In the genomic region with DNA sequence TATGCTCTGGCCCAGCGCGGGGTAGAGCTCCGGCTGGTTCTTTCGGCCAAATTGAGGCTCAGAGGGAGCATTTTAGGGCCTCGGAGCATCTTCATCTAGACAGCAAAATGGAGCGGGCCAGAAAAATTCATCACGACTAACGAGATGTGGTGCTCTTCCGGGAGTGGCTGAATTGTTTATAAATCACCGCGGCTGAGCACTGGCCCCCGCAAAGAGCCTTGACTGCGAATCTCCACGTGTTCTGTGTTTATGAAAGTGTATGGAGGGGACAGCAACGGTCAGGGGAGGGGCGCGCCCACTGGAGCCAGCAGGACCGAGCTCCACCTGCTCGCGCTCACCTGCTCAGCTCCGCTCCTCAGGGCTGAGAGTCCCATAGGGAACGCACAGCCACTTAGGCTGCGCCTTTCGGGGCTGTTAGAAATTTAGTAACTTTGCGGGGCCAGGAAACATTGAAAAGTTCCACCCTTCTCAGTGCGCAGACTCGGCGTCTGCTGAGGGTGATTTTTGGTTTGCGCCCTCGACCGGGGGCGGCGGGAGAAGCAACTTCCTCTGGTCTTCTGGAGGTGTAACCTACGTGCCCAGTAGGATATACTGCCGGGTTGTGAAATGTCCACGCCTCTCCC, we compare ENCODE assay signal across 8 mouse cellular contexts. TPM values are rescaled to one million over a fixed set of nuclear protein-coding genes. Genes with fewer than 3 reads are reported as not detected.
A peak's percentile ranks its signal among the peaks of the same experiment; 100 is the strongest.
DNase-seq lines count a peak whose midpoint lies in the region; ATAC-seq lines count a peak whose summit lies in the region.

No protein-coding gene starts in this region.

- peak overlapping the region; percentile 43; the same call in 1 of the 2 replicates for H3K9ac ChIP-seq in embryonic facial prominence, embryonic 11.5 days (replicated peaks; ENCODE audit: low read length)
- peak overlapping the region; percentile 58 for H3K9ac ChIP-seq in hindbrain, embryonic 14.5 days
- no peak overlapping the region for H3K9ac ChIP-seq in stomach, embryonic 16.5 days (ENCODE audit: low read length)

- H3K4me2 ChIP-seq in embryonic facial prominence, embryonic 11.5 days (ENCODE audit: low read depth, low read length) = peak overlapping the region; percentile 88
- H3K4me2 ChIP-seq in hindbrain, embryonic 14.5 days (replicated peaks) = peak overlapping the region; percentile 79
- peak overlapping the region; percentile 74 for H3K4me2 ChIP-seq in stomach, embryonic 16.5 days (ENCODE audit: low read depth, low read length)

- ATAC-seq in embryonic facial prominence, embryonic 11.5 days (replicated peaks; ENCODE audit: insufficient number of reproducible peaks, low FRiP score, low TSS enrichment, low read depth) = no peak
- ATAC-seq in hindbrain, embryonic 14.5 days (ENCODE audit: low FRiP score) = no peak
- no peak for ATAC-seq in stomach, embryonic 16.5 days (ENCODE audit: insufficient read depth, low FRiP score)

- H3K4me3 ChIP-seq in embryonic facial prominence, embryonic 11.5 days (ENCODE audit: low read depth, low read length) = peak overlapping the region; percentile 36
- peak overlapping the region; percentile 91 for H3K4me3 ChIP-seq in hindbrain, embryonic 14.5 days (replicated peaks; ENCODE audit: low read length)
- H3K4me3 ChIP-seq in midbrain, embryonic 10.5 days = peak overlapping the region; percentile 99
- peak overlapping the region; percentile 38 for H3K4me3 ChIP-seq in stomach, embryonic 16.5 days (replicated peaks; ENCODE audit: low read length)

- H3K27ac ChIP-seq in embryonic facial prominence, embryonic 11.5 days (replicated peaks; ENCODE audit: low read depth, low read length) = no peak overlapping the region
- H3K27ac ChIP-seq in hindbrain, embryonic 14.5 days = peak overlapping the region; percentile 99
- peak overlapping the region; percentile 99 for H3K27ac ChIP-seq in midbrain, embryonic 10.5 days (replicated peaks)
- no peak overlapping the region for H3K27ac ChIP-seq in stomach, embryonic 16.5 days (ENCODE audit: low read length)

- H3K9me3 ChIP-seq in embryonic facial prominence, embryonic 11.5 days (replicated peaks; ENCODE audit: control insufficient read depth, low read length) = no peaks in the 10 kb centered on the region
- no peaks in the 10 kb centered on the region for H3K9me3 ChIP-seq in hindbrain, embryonic 14.5 days (ENCODE audit: control insufficient read depth, low read length)
- H3K9me3 ChIP-seq in midbrain, embryonic 10.5 days (replicated peaks) = no peaks in the 10 kb centered on the region
- no peaks in the 10 kb centered on the region for H3K9me3 ChIP-seq in stomach, embryonic 16.5 days (replicated peaks; ENCODE audit: control insufficient read depth, low read length)

- H3K4me1 ChIP-seq in embryonic facial prominence, embryonic 11.5 days (ENCODE audit: control insufficient read depth, insufficient read depth, low read length) = peaks cover 6% of the 10 kb centered on the region
- H3K4me1 ChIP-seq in hindbrain, embryonic 14.5 days (replicated peaks; ENCODE audit: control insufficient read depth, insufficient read depth, low read length) = peaks cover 16% of the 10 kb centered on the region; the same call in 1 of the 2 replicates
- peaks cover 46% of the 10 kb centered on the region for H3K4me1 ChIP-seq in midbrain, embryonic 10.5 days
- H3K4me1 ChIP-seq in stomach, embryonic 16.5 days (ENCODE audit: control insufficient read depth, insufficient read depth, low read length) = peaks cover 20% of the 10 kb centered on the region; the same call in 1 of the 2 replicates

- under 1% methylated on average over 36 of the region's 36 CpGs for WGBS in embryonic facial prominence, embryonic 11.5 days
- under 1% methylated on average over 36 of the region's 36 CpGs for WGBS in hindbrain, embryonic 14.5 days
- under 1% methylated on average over 36 of the region's 36 CpGs for WGBS in midbrain, embryonic 10.5 days
- under 1% methylated on average over 36 of the region's 36 CpGs for WGBS in stomach, embryonic 16.5 days

- H3K36me3 ChIP-seq in embryonic facial prominence, embryonic 11.5 days (replicated peaks; ENCODE audit: control insufficient read depth, insufficient read depth, low read depth, low read length) = no peaks in the 10 kb centered on the region
- H3K36me3 ChIP-seq in hindbrain, embryonic 14.5 days (replicated peaks; ENCODE audit: control insufficient read depth, insufficient read depth) = no peaks in the 10 kb centered on the region
- no peaks in the 10 kb centered on the region for H3K36me3 ChIP-seq in midbrain, embryonic 10.5 days
- H3K36me3 ChIP-seq in stomach, embryonic 16.5 days (ENCODE audit: control insufficient read depth, insufficient read depth, low read length) = no peaks in the 10 kb centered on the region

- peaks cover 67% of the 10 kb centered on the region for H3K27me3 ChIP-seq in embryonic facial prominence, embryonic 11.5 days (ENCODE audit: control insufficient read depth, insufficient read depth, low read length)
- H3K27me3 ChIP-seq in hindbrain, embryonic 14.5 days (ENCODE audit: control insufficient read depth, insufficient read depth, low read length) = peaks cover under 1% of the 10 kb centered on the region; the same call in 1 of the 2 replicates
- H3K27me3 ChIP-seq in midbrain, embryonic 10.5 days (ENCODE audit: low read depth, poor library complexity, severe bottlenecking) = peaks cover 57% of the 10 kb centered on the region
- H3K27me3 ChIP-seq in stomach, embryonic 16.5 days (ENCODE audit: control insufficient read depth, insufficient read depth, low read length) = peaks cover 81% of the 10 kb centered on the region

- peak; percentile 23 to 34 for DNase-seq in layer of hippocampus, postnatal 25 days (ENCODE audit: extremely low spot score in 1 of 2, low spot score in 1 of 2)
- DNase-seq in layer of hippocampus, adult 9-10 months (ENCODE audit: low spot score) = no peak
- DNase-seq in embryonic facial prominence, embryonic 11.5 days (ENCODE audit: low spot score) = peak; percentile 51
- peak; percentile 50 for DNase-seq in hindbrain, embryonic 14.5 days (ENCODE audit: low spot score)
- peak; percentile 74 for DNase-seq in midbrain, embryonic 10.5 days (ENCODE audit: low spot score)
- no peak for DNase-seq in urinary bladder, postnatal 25 days (ENCODE audit: low spot score)
- no peak for DNase-seq in cerebellum, adult 11-12 months

RNA-seq across cellular contexts. Expression of gene Pou3f2, which starts 2.0 kb away (rescaled TPM):
- 10 to 100 TPM in 1 of 2 experiments, 1 to 10 TPM in 1; 9.6 to 10.2 TPM for total RNA-seq in layer of hippocampus, postnatal 25 days (2021)
- 3.0 and 3.6 TPM in 2 replicates for polyA plus RNA-seq in embryonic facial prominence, embryonic 11.5 days (2014; fragmentation: Nextera tagmentation; extraction: Ambion mirVana)
- 17.9 and 20.5 TPM in 2 replicates for polyA plus RNA-seq in hindbrain, embryonic 14.5 days (2014; fragmentation: Nextera tagmentation; extraction: Ambion mirVana)
- 47.9 and 58.5 TPM in 2 replicates for polyA plus RNA-seq in midbrain, embryonic 10.5 days (2016; fragmentation: Nextera tagmentation; extraction: Ambion mirVana)
- polyA plus RNA-seq in stomach, embryonic 16.5 days (2015; fragmentation: Nextera tagmentation; extraction: Ambion mirVana) = 0.03 TPM in 1 of 2 replicates, not detected in the other

Comparison
In these comparisons a context has a peak if more than half of its experiments do, and no peak if none do; other contexts are left out.
1. DNase-seq: peak in layer of hippocampus, postnatal 25 days (2 of 2), embryonic facial prominence, embryonic 11.5 days (single experiment), hindbrain, embryonic 14.5 days (single experiment) and midbrain, embryonic 10.5 days (single experiment); none in layer of hippocampus, adult 9-10 months (single experiment), urinary bladder, postnatal 25 days (single experiment) and cerebellum, adult 11-12 months (single experiment).
2. H3K27ac ChIP-seq: peak in hindbrain, embryonic 14.5 days (single experiment) and midbrain, embryonic 10.5 days (single experiment); none in embryonic facial prominence, embryonic 11.5 days (single experiment) and stomach, embryonic 16.5 days (single experiment).
3. H3K4me3 ChIP-seq: peak in every context shown above with its lines; median percentile 99 in midbrain, embryonic 10.5 days; 91 in hindbrain, embryonic 14.5 days; 38 in stomach, embryonic 16.5 days; 36 in embryonic facial prominence, embryonic 11.5 days.
4. Peak in every context shown above with its lines, with median percentiles within 50 percentile points of each other: H3K4me2 ChIP-seq.